Mouse (Mus musculus) hindlimb bud, embryonic 11.5 days (tissue): ENCODE measurements around the gene Olfr56.
"Not testable (repeated sequence)": the region's sequence is repeated elsewhere in the genome, so short reads cannot be mapped to it uniquely, and the experiment has no call there.

Source experiments
- DNase-seq: peaks from one replicate; pipeline ENCODE4 v3.0.0-alpha.2; 2012; ENCODE audit warnings: low read depth, low spot score; ENCODE audit errors: extremely low spot score

Olfr56 gene

DNA sequence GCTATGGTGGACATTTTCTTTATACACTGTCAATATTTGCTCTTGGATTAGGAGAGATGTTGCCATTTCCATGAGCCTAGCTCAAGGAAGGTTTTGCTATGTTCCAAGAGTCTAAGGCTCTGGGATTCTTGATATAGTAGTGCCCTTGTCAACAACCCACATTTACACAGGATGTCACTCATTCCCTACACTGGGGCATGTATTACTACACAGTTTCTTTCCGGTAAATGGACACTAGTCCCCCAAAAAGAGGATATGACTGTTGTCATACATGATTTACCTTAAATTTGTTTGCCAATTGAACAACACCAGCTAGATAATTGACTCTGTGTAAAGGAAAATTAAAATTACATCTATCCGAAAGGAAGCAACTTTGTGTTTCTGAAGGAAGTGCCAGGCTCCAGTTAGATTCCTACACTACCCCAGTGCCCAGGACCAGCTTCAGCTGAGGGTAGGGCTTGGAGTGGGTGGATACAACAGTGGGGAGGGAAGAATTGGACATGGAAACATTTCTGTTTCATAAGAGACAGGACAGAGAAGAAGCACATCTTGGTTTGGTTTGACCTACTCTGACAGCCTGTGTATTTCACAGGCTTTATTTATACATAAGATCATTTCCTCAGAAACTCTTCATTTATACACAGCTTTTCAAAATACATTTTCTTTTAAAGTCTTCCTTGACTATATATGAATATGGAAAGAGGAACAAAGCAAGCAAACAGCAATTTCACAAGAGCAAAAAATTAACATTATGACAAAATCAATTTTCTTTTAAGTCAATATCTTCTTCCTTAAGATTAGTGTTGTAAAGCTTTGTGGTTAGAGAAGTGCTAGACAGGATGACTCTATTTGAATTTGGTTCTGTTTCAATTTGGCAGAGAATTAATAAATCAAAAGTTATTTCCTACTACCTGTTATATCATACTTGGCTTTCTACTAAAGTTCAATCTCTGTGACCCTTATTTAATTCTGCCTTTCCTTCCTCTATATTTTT is 178.4 kb downstream of the Olfr56 start:
- DNase-seq: no peak

GRCm38 (mm10) chr11:49168839-49169611 is 190.3 kb downstream of the Olfr56 start:
- no peak for DNase-seq

- DNase-seq: no peak
These were observed 191.9 kb downstream of the Olfr56 start for GRCm38 (mm10) chr11:49170576-49170975.

DNA sequence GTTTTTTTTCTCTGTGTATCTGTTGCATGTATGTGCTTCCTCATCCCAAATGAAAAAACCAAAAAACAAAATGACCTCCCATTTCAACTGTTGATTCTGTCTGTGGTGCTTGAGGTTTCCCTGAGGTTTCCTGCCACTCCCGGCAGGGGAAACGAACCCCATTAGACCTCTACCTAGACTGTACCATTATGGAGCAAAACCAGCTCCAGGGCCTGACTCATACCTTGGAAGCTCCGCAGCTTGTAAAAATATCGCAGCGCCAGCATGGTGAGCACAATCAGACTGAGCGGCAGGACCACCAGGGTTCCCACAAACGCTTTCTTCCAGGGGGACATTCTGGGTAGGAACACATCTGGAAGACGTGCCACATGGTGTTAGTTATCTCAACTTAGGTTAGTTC is 196.7 kb downstream of the Olfr56 start:
- DNase-seq: no peak

GRCm38 (mm10) chr11:49176047-49176779 is 197.5 kb downstream of the Olfr56 start:
- not testable (repeated sequence) for DNase-seq

- no peak for DNase-seq
These were observed 204.5 kb downstream of the Olfr56 start for GRCm38 (mm10) chr11:49183172-49183571.
